Mouse (Mus musculus) c-Kit-negative CD71-positive TER-119-positive erythroid progenitor cells, embryonic 14.5 days (primary cell): ENCODE measurements around the gene Prss21.

Experiments
- DNase-seq: peaks from one replicate; pipeline ENCODE4 v3.0.0-alpha.2; 2013; ENCODE audit warnings: low read depth, low spot score

The Prss21 gene

GRCm38 (mm10) chr17:23867756-23868155 lies at the start of gene Prss21:
Prss21 (plus strand) TSS chr17:23868056.
- no peak for DNase-seq

- DNase-seq: no peak
Measured at GRCm38 (mm10) chr17:23818579-23818978, 49.3 kb upstream of the Prss21 start.

- no peak for DNase-seq
Measured at GRCm38 (mm10) chr17:23819235-23819634, 48.6 kb upstream of the Prss21 start.

- no peak for DNase-seq
Measured at GRCm38 (mm10) chr17:23820731-23821130, 47.1 kb upstream of the Prss21 start.

- DNase-seq: no peak
Measured at GRCm38 (mm10) chr17:23822094-23822493, 45.8 kb upstream of the Prss21 start.

GRCm38 (mm10) chr17:23823018-23823417 lies 44.8 kb upstream of the Prss21 start:
- no peak for DNase-seq

GRCm38 (mm10) chr17:23823614-23824013 lies 44.2 kb upstream of the Prss21 start:
- DNase-seq: no peak

- DNase-seq: no peak
Measured at GRCm38 (mm10) chr17:23825591-23825990, 42.3 kb upstream of the Prss21 start.

GRCm38 (mm10) chr17:23828271-23829001 lies 39.4 kb upstream of the Prss21 start:
- no peak for DNase-seq

GRCm38 (mm10) chr17:23829064-23829619 lies 38.7 kb upstream of the Prss21 start, which contains the start of gene Elob:
Elob (minus strand) TSS chr17:23829136.
- peak; percentile 71 for DNase-seq

GRCm38 (mm10) chr17:23831201-23831600 lies 36.7 kb upstream of the Prss21 start:
- DNase-seq: no peak

GRCm38 (mm10) chr17:23836006-23836575 lies 31.8 kb upstream of the Prss21 start, which contains the start of gene Prss33:
Prss33 (minus strand) TSS chr17:23836056.
- no peak for DNase-seq

- DNase-seq: no peak
Measured at GRCm38 (mm10) chr17:23841145-23841544, 26.7 kb upstream of the Prss21 start.

GRCm38 (mm10) chr17:23843141-23843811 lies 24.6 kb upstream of the Prss21 start:
- no peak for DNase-seq

GRCm38 (mm10) chr17:23843812-23844273 lies 24.0 kb upstream of the Prss21 start, which contains the start of the genes Prss32 and Prss41:
Prss32 (plus strand) TSS chr17:23843855.
Prss41 (minus strand) TSS chr17:23844172.
- peak; percentile 54 for DNase-seq

- DNase-seq: no peak
Measured at GRCm38 (mm10) chr17:23850028-23850427, 17.8 kb upstream of the Prss21 start.

- no peak for DNase-seq
Measured at GRCm38 (mm10) chr17:23850853-23851749, 16.8 kb upstream of the Prss21 start.

- DNase-seq: no peak
Measured at GRCm38 (mm10) chr17:23853292-23853691, 14.6 kb upstream of the Prss21 start.

GRCm38 (mm10) chr17:23854229-23854765 lies 13.6 kb upstream of the Prss21 start:
- no peak for DNase-seq

- no peak for DNase-seq
Measured at GRCm38 (mm10) chr17:23857193-23857592, 10.7 kb upstream of the Prss21 start.

- DNase-seq: no peak
Measured at GRCm38 (mm10) chr17:23857913-23858312, 9.9 kb upstream of the Prss21 start.
